Mouse (Mus musculus): Measurements from ENCODE around the gene Gm3625.
"Not testable (repeated sequence)": the region's sequence is repeated elsewhere in the genome, so short reads cannot be mapped to it uniquely, and the experiment has no call there.

The Gm3625 gene

DNA sequence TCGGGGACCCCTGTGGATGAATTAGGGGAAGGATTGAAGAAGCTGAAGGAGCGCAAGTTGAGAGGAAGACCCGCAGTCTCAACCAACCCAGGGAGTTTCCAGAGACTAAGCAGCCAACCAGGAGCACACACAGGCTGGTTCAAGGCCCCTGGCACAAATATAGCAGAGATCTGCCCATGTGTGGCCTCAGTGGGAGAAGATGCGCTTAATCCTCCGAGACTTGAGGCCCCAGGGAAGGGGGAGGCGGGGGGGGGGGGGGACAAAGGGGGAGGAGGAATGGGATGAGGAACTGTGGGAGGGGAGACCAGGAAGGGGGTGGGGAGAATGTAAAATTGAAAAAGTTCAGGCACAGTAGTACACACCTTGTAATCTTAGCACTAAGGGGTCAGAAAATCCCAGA, 37.3 kb downstream of the Gm3625 start:
- DNase-seq (ENCODE audit: low spot score), result no peak

DNA sequence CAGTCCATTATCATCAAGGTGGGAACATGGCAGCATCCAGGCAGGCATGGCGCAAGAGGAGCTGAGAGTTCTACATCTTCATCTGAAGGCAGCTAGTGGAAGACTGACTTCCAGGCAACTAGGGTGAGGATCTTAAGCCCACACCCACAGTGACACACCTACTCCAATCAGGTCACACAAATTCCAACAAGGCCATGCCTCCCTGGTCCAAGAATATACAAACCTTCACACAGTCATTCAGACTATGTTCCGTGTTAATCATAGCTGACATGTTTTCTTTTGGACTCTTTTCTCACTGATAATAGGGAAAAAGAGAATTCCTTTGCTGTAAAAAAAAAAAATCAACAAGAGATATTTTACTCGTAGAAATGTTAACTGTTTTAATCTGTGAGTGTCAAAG, 39.0 kb downstream of the Gm3625 start:
- DNase-seq (ENCODE audit: low spot score), result not testable (repeated sequence)

DNA sequence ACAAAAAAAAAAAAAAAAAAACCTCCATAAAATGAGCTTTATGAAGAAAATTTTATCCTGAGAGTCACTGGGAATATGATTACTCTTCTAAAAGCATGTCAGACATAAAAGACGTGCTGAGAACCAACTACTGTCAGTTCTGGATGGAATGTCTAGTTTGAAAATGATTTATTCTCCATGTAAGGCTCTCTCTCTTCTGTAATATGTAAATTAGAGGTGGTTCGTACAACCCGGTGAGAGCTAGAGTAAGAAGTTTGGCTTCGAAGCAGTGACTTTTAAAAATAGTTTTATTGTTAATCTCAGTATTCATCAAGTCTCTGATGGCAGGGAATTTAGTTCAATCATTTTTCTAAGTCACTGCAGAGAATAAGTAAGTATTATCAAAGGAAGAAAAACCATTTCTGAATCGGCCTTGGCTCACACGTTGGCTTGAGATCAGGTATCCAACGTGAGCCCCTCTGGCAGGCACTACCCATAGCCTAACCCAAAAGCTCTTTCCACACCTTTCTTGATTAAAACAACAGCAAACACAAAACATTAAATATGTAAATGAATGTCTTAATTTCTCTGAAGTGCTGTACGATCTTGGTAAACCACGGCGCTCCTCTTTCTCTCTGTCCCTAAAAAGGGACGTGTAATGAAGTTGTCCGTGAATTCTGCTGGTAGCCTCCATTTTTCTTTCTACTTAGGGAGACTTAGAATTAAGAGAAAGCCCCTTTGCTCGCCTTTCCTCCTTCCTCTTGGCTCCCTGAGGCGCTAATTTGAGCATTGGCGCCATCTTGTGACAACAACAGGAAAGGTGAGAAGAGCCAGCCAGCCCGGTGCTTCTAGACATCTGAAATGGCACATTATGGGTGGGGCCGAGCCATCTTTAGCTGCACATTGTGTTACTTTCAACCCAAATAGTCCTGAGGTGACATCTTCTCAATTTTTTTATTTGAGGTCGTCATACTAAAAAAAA, 44.4 kb downstream of the Gm3625 start:
- peak; percentile 77 for DNase-seq (ENCODE audit: low spot score)

DNA sequence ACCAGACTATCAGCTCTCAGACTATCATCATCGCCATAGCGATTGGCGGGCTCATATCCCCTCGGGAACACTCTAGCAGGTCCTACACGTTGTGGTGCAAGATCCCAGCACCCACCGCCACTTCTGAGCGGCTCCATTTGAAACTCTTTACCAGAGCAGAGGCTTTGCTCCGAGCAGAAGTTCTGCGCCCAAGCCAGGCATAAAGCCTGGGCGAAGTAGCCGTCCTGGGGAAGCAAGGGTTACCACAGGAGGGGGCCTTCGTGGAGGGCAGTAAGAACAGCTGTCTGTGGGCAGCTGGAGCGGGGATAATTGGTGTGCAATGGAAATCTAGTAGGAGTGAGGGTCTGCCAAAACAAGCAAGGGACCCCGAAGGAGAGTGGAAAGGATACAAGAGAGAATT, 45.2 kb downstream of the Gm3625 start:
- DNase-seq (ENCODE audit: low spot score), result no peak

DNA sequence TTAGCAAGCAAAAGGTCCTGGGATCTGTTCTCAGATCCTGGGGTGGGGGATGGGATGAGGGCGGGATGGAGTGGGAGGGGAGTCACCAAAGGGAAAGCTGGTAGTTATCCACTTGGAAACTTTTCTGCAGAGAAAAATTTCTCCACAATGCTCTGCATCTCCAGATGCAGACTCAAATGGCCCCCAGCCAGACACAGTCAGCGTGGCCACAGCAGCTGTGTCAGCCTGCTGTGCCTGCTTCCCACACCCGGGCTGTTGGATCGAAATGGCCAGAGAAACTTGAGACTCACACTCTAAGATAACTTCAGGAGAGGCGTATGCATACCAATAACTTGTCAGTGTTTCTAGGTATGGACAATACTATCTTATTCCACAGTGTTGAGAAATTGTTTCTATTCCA, 46.2 kb downstream of the Gm3625 start:
- DNase-seq (ENCODE audit: low spot score), result no peak

DNA sequence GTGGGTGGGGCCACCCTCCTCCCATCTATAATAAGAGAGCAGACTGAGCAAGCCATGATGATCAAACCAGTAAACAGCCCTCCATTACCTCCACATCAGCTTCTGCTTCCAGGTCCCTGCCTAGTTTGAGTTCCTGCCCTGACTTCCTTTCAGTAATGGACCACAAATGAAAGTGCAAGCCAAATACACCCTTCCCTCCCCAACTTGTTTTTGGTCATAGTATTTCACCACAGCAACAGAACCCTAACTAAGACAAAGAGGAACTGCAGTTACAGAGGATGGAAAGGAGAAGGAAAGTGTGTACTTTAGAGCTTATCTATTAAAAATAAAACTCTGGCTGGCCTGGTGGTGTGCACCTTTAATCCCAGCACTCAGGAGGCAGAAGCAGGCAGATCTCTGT, 47.3 kb downstream of the Gm3625 start:
- DNase-seq (ENCODE audit: low spot score), result no peak

DNA sequence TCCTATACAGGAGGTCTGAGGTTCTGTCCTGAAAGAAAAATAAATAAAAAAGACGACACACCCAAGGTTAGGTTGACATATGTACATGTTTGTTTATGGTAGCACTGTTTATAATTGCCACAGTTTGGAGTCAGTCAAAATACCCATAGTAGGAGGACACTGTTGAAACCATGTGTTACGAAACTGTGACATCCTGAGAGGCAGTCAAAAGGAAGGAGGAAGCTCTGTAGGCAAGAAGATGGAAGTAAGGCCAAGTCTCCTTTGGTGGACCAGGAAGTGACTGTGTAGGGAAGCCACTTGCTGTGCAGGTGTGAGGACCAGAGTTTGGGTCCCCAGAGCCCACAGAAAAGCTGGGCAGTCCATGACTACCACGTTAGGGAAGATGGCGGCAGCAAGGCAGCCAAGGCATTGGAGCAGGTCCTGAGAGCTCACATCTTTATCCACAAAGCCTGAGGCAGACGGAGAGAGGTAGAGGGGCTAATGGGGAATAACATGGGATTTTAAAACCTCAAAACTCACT, 48.3 kb downstream of the Gm3625 start:
- no peak for DNase-seq (ENCODE audit: low spot score)
